Mouse (Mus musculus) left cerebral cortex, adult 11 months (tissue): ENCODE data around the gene Hspb8.

Experiments used
- DNase-seq: peaks from one replicate; pipeline ENCODE4 v3.0.0; 2022; ENCODE audit warnings: low spot score

The Hspb8 gene

DNA sequence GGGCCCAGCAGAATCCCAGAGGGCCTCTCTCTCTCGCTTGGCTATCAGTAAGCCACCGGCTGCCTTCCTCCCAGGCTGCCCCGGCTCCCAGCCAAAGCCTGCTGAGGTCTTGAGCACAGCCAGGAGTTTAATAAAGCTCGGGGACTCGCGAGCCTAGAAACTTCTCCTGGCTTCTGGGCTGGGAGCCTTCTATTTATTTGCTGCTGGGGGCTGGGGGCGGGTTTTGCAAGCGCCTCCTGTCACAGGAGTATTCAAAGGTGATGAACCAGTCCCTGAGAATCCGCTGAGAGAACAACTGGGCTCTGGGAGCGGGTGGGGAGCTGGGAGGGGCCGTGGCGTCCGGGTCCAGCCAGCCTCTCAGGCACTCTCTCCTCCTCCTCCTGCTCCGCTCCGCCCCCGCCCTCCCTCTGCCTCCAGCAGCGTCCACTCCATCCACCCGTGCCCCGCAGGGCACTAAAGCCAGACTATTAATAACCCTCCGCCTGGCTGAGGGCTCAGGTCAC lies at the start of gene Hspb8:
Hspb8 (minus strand) TSS at position 166 of the 503 bp plus-strand sequence.
- DNase-seq, result no peak

DNA sequence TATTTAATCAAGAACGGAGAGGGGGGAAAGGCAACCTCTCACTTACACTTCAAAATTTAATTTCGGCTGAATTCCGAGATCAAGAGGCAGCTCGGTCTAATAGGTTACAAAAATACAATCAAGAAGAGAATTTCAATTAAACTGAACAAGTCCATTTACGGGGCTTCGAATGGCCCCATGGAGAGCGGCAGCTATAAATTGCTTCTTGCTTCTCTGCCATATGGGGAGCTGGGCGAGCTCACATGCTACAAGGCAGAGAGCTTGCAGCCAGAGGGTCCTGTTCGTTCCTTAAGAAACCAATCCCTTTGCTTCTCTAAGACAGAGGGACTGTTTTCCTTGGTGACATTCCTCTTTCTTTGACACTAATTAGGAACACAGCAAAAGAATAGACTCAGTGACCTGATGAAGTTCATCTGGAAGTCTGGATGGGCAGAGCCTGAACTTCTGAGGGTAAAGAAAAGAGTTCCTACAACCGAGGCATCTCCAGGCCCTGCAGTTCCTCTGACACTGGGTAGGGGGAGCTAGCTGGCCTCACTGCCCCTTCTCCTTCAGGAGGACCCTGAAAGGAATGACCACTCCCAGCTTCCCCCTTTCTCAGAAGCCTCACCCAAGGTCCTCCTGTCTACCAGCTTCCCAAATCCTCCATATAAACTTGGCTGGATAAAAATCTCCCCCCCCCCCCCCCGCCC lies 38.8 kb upstream of the Hspb8 start:
- no peak for DNase-seq

DNA sequence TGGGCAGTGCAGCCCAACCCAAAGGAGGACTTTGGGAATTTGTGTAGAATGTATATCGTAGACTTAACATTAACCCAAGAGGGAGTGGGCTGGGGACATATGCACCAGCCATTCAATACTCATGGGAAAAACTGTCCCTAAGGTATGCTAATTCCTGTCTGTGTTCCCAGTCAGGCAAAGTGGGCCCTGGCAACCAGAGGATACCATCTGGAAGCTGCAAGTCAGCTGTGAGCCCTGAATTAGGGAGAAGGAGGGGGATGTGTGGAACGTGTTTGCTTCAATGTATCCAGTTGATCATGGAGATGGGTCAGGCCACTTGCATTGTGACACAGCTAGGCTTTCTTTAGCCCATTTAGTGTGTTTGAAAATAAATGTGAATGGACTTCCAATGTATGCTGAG lies 37.3 kb upstream of the Hspb8 start:
- peak; percentile 38 for DNase-seq

DNA sequence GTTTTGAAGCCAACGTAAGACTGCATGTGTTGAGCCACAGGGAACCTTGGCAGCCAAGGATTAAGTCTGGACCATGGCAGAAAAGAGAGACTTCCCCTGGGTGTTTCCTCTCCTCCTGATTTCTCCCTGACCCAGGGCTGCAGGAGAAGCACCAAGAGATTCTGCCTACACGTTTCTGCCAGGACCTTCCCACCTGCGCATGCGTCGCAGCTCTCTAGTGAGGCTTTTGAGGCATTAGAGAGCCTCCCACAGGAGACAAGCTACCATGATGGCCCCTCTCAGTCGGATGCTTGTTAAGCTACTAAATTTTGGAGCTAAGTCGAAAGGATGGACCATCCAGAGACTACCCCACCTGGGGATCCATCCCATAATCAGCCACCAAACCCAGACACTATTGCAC lies 35.1 kb upstream of the Hspb8 start:
- DNase-seq, result no peak

DNA sequence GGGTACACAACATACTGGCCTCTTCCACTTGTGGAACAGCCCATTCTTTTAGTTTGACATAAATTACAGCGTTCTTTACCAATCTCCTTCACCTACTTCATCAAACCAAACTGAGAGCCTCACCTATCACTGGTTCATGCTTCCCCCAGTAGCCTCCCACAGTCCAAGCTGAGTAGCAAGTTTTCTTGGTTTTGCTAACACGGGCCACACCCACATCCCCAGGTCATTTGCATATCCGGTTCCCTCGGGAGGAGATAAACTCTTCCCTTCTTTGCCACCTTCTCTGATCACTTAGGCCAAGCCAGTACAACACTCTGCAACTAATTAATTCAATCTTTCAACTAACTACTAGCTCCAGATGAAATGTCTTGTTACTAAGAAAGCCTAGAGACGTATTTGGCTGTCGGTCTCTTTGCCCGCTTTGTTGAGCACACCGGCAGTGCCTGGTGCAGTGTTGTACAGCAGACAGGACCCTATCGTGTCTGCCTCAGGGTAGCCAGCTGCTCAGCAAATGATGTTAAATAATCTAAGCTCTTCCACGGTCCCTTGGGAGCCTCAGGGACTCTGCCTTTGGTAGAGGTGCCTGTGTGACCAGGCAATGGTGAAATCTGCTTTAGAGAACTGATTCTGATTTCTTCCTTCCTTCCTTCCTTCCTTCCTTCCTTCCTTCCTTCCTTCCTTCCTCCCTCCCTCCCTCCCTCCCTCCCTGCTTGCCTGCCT lies 34.3 kb upstream of the Hspb8 start:
- no peak for DNase-seq

DNA sequence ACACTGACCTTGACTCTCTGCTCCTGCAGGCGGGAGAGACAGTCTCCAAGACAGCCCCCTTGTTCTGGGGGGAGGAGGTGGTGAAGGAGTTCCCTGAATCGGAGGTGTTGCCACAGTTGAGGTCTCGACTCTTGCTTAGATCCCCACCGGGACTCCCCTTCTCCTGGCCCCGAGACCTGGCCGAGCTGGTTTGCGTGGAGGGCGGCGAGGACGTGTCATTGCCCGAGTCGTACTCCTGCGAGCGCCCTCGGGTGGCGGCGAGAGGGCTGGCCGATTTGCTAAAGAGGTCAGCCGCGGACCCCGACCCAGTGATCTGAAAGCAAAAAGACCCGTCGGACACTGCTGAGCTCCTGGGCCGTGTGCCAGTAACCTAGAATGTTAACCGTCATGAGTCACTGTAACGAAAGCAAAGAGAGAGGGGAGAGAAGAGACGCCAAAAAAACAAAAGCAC lies 30.8 kb upstream of the Hspb8 start:
- no peak for DNase-seq

DNA sequence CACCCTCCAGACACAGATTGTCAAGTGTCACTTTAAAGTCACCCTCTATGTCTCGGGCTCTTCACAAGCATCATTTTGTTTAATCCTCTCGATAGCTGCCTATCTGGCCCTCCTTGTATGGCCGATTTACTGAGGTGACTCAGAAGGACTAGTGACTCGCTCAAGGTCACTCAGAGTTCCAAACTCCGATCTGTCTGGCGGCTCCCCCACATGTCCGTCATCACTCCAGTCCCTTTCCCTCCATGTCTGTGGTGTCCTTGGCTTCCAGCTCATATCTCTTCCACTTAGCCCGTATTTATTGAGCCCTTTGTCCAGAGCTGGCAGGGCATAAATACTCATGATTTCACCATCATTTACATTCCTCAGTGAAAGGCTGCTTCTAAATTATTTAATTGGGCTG lies 28.2 kb upstream of the Hspb8 start:
- DNase-seq, result no peak

DNA sequence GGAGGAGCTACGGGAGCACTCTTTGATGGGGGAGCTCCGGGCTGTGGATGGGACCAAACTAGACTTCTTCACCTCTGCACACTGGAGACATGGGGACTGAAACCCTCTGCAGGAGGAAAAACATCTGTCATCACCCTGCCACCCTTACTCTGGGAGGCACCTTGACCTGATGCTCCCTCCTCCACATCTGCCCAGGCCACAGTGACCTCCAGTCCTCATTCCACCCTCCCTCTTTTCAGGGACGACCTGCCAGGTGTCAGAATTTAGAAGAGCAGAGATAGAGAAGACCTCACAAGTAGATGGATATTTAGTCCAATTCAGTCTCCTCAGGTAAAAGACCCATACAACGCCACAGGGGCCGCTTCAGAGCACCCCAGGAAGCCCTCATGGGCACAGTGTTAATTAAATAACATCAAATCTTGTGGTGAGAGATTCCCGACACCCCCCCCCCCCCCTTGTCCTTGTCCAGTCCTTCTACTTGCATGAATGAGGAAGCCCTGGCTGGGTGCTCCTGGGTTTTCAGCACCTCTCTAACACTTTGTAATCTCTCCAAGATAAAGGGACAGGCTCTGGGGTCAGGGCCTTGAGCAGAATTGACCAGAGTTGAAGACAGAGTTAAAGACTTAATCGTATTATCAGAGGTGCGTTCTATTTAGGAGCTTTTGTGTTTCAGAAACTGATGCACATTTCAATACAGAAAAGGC lies 27.0 kb upstream of the Hspb8 start:
- DNase-seq, result no peak

DNA sequence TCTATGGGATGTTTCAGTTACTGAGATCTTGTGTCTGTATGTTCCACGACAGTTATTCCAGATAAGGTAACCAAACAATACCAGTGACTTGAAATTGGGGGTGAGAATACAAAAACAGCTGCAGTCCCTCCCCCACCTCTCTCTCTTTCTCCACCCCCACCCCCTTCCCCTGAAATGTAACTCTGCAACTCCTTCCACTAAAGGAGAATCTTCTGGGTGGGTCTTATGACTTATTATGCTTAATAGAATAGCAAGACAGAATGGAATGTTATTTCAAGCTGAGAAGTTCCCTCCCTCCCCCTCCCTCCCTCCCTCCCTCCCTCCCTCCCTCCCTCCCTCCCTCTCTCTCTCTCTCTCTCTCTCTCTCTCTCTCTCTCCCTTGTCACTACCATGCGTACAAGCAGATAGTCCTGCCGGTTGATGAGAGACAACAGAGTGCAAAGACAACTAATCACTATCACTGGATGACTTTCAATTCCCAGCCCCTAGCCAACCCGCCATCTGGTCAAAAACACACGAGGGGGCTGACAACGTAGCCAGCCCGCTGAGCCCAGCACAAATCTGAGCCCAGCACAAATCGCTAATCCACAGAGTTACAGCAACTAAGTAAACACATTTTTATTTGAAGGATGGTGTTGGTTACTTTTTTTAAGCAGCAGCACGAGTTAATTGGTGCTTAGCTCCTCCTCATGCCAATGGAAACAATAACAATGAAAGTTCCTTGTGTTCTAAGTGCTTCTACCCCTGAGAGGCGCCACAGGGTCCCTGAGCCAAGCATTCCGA lies 25.9 kb upstream of the Hspb8 start:
- DNase-seq, result no peak

DNA sequence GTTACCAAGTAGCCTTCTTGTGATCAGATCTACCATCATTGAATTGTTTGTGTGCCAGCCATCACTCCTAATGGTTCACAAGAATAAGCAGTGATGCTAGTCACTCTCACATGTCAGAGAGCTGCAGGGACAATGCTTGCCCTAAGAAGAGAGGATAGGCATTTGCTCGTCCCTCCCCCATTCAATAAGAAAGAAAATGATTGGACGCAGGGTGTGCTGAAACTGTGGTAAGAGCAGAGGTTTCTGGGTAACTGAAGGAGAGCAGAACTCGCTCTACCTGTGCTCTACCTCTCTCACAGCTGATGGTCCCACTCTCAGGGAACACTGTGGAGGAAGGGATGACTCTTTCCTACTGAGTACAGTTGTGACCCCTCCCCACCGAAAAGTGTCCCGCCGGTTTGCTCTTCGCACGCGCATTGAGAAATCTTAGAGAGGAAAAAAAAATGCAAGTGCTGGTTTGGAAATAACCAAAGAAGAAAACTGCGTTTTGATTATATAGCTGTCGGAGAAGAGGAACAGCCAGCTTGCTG lies 25.2 kb upstream of the Hspb8 start:
- no peak for DNase-seq

DNA sequence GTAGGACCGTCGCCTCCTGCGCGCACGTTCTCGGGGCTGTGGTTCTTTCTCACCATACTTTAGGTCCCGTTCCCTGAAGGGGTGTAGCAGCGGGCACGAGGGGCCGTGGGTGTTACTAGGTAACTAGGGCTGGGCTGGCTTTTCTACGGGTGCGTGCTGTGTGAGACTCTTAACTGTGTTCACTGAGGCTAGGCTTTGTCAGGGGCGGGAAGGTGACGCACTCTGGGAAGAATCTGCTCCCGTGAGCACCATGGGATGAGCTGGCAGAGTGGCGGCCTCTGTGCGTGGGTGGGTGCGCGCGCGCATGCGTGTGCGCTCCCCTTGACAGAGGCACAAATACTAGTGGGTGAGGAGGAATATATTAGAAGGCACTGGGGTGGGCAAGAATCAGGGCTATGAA lies 23.9 kb upstream of the Hspb8 start:
- DNase-seq, result peak; percentile 52

DNA sequence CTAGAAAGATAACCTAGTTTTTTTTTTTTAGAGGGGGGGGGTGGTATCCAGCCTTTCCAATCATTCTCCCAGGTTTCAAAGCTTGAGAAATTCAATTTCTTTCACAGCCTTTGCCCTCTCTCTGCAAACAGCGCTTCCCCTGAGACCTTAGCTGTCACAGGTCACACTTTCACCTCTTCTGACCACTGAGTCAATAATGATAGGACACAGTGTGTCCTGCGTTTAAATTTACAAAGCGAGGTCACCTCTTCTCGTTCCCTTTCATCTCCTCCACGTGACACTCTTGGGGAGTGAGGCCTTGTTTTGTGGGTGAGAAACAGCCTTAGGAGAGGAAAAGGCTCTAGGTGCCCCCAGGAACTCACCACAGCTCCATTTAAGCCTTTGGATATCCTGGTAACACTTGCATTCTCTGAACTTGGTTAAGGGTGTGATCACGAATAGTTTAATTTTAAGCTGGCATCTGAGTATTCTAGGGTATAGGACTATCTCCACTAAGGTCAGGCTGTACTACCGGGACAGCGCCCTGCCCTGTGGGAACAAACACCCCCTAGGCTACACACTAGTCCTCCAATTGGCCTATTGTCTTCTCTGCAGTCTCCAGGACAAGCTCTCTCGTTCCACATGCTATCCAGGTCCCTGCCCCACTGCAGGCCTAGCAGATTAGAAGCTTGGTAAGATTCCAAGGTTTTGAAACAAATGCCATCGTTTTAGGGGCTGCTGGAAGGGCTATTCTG lies 23.1 kb upstream of the Hspb8 start:
- no peak for DNase-seq

DNA sequence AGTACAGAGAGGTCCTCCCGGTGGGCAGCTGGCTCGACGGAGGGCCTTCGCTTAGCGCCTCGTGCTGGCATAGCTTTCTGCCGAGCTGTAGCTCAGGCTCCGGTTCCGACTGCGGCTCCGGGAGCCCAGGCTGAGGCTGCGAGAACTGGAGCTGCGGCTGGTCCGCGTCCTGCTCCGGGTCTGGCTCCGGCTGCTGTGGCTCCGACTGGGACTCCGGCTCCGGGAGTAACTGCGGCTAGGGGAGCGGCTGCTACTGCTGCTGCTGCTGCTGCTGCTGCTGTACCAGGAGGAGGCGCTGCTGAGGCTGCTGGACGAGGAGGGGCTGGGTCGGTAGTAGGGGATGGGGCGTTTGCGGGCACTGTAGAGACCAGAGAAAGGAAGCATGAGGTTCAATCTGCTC lies 21.9 kb upstream of the Hspb8 start:
- no peak for DNase-seq

DNA sequence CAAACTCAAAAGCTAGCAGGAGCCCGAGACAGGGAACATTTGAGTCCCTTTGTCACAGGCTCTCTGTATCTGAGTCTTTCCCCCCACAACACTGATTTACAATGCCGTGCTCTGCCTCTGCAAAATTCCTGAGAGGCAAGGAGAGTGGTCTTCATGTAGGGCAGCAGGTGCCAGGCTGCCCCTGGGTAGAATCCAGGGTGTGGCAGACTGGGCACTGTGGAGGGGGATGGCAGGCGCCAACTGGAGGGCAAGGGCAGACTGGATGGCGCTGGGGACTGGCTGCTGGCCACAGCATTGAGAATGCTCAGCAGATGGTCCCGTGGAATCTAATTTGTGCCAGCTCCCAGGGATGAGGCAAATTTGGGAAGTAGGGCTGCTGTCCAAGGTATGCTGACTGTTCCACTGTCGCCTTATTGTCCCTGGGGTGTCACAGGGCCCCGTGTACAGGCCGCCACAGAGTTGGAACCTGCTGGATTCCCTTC lies 20.8 kb upstream of the Hspb8 start:
- no peak for DNase-seq

DNA sequence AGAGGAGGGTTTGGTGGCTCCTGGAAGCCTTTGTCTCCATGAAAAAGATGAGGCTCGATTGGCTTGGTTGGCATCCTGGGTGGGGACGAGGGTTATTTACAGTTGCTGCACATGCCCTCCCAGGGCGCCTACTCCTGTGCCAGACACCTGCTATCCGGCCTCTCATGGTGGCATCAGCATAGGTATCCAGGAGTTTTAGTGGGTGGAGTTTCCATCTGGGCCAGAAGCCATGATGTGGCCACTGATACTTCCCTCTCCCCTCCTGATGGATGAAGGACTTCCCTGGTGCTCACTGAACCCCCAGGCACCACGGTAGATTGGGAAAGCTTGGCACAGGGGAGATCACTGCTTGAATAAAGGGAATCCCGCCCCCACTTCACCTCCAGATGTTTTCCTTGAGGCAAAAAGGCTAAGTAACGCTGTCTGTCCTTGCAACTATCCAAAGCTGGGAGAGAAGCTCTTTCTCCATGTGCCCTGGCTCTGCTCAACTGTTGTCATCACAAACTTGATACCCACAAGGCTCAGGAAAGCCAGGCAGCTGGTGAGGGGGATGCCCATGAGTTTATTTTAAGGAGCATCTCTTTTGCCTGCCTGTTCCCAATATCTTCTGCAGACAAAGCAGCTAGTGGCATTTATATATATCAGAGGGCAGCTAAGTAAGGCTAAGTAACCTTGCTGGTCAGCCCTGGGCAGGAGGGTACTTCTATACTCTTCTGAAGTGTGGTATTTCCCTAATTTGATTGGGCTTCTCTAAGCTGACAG lies 20.2 kb upstream of the Hspb8 start:
- DNase-seq, result peak; percentile 62

DNA sequence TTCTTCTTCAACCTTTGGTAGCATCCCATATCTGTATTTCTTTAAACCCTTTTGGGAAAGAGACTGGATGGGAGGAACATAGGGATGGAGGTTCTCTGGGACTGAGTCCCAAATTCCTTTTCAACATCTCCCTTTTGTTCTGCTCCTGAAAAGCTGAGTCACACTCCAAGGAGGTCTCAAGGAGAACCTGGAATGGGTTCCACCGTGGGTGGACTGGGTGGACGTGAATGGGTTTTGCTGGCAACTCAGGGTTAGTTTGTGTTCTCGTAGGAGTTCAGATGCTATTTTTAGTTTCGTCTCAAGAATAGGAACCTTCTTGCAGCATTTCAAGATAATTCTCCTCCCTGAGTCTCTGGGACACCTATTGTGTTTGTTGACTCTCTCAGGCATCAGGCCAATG lies 17.6 kb upstream of the Hspb8 start:
- DNase-seq, result no peak

DNA sequence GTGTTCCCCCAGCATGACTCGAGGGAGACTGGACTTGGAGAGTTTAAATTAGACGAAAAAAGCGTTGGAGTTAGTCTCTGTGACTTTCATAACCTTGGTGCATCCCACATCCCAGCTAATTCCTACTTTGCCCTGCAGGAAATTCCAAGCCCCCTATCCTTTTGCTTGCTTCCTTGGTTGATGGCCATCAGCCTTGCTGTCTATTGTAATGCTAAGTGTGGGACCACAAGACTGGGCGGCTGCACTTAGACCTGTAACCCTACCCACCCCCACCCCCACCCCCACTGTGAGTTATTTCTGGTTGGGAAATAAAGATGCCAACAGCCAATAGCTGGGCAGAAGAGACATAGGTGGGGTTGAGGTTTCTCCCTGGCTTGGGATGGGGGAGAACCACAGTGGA lies 15.7 kb upstream of the Hspb8 start:
- DNase-seq, result no peak

DNA sequence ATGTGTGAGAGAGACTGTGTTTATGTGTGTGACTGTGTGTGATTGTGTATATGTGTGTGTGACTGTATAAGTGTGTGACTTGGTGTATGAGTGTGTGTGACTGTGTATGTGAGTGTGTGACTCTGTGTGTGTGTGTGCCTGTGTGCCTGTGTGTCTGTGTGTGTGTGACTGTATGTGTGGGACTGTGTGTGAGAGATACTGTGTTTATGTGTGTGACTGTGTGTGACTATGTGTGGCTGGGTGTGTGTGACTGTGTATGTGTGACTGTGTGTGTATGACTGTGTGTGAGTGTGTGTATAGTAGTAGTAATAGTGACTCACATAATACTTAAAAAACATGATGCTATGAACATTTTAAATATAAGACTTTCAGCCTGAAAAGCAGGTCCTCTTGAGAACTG lies 13.5 kb upstream of the Hspb8 start:
- no peak for DNase-seq

DNA sequence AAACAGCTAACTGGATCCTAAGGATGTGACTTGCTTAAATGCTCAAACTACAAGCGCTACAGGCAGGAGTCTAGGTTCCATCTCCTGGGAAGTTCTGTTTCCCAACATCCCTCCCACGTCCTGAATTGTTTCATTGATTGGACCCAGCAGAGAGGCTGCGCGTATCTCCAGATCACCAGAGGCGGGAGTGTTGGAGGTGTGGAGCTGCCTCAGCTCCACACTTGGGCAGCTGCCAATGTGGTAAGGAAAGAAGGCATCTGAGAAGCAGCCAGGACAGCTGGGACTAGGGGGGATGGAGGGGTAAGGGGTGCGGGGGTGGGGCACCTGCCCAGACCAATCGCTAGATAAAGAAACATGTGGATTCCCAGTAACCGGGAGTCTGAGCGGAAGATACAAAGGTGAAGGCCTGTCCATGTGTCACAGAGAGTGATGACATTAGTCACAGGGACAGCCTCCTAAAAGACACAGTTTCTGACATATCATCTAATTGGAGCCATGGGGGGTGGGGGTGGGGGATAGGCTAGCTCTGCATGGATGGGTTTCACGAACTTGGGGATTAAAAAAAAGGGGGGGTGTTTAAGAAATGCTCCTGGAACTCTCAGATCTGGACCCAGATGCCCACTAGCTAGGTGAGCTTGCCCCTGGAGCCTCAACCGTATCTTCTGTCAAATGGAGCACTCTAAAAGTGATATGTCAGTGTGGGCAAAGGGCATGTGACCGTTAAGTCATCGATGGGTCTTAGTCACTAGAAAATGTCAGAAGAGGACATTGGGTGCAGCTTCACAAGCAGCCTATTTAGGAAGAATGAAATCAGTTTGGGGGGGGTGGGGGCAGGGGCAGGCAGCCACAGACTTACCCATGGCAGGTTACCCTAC lies 12.5 kb upstream of the Hspb8 start:
- DNase-seq, result no peak
